Mouse (Mus musculus): ENCODE data around the gene Krt84.
"Not testable (repeated sequence)": the region's sequence is repeated elsewhere in the genome, so short reads cannot be mapped to it uniquely, and the experiment has no call there.

Krt84 gene

GRCm38 (mm10) chr15:101532720-101533119 is at the start of gene Krt84:
Gene Krt84 (minus strand): TSS chr15:101532820.
- DNase-seq (ENCODE audit: low spot score in 2 of 2), result no peak

GRCm38 (mm10) chr15:101581701-101582100 is 49.1 kb upstream of the Krt84 start:
- DNase-seq (ENCODE audit: low spot score in 2 of 2), result no peak

- no peak for DNase-seq (ENCODE audit: low spot score in 2 of 2)
Measured at GRCm38 (mm10) chr15:101575506-101575905, 42.9 kb upstream of the Krt84 start.

GRCm38 (mm10) chr15:101573796-101574345 is 41.3 kb upstream of the Krt84 start, which contains the start of gene Krt75:
Gene Krt75 (minus strand): TSS chr15:101573904.
- DNase-seq (ENCODE audit: low spot score in 2 of 2), result no peak

- DNase-seq (ENCODE audit: low spot score in 2 of 2), result no peak
Measured at GRCm38 (mm10) chr15:101567780-101568179, 35.2 kb upstream of the Krt84 start.

GRCm38 (mm10) chr15:101562850-101563249 is 30.2 kb upstream of the Krt84 start, which contains the start of gene Krt90:
Gene Krt90 (minus strand): TSS chr15:101562950.
- DNase-seq (ENCODE audit: low spot score in 2 of 2), result no peak

GRCm38 (mm10) chr15:101558034-101558646 is 25.5 kb upstream of the Krt84 start:
- DNase-seq (ENCODE audit: low spot score in 2 of 2), result no peak

GRCm38 (mm10) chr15:101553169-101553568 is 20.5 kb upstream of the Krt84 start:
- peak in 1 of 2 experiments; percentile 36 for DNase-seq (ENCODE audit: low spot score in 2 of 2)

GRCm38 (mm10) chr15:101552188-101552587 is 19.6 kb upstream of the Krt84 start:
- no peak for DNase-seq (ENCODE audit: low spot score in 2 of 2)

- DNase-seq (ENCODE audit: low spot score in 2 of 2), result no peak
Measured at GRCm38 (mm10) chr15:101550567-101550966, 17.9 kb upstream of the Krt84 start, which contains the start of gene Krt82. Gene Krt82 (minus strand): TSS chr15:101550667.

- no peak for DNase-seq (ENCODE audit: low spot score in 2 of 2)
Measured at GRCm38 (mm10) chr15:101544478-101544877, 11.9 kb upstream of the Krt84 start.

- no peak for DNase-seq (ENCODE audit: low spot score in 2 of 2)
Measured at GRCm38 (mm10) chr15:101542543-101542942, 9.9 kb upstream of the Krt84 start.

GRCm38 (mm10) chr15:101538580-101538900 is 5.9 kb upstream of the Krt84 start:
- DNase-seq (ENCODE audit: low spot score in 2 of 2), result no peak

GRCm38 (mm10) chr15:101537864-101538579 is 5.4 kb upstream of the Krt84 start:
- no peak for DNase-seq (ENCODE audit: low spot score in 2 of 2)

- DNase-seq (ENCODE audit: low spot score in 2 of 2), result no peak
Measured at GRCm38 (mm10) chr15:101536054-101536850, 3.6 kb upstream of the Krt84 start.

GRCm38 (mm10) chr15:101522556-101523232 is 9.9 kb downstream of the Krt84 start:
- no peak for DNase-seq (ENCODE audit: low spot score in 2 of 2)

- DNase-seq (ENCODE audit: low spot score in 2 of 2), result peak in 1 of 2 experiments; percentile 61
Measured at GRCm38 (mm10) chr15:101519792-101520191, 12.8 kb downstream of the Krt84 start.

GRCm38 (mm10) chr15:101517161-101517560 is 15.5 kb downstream of the Krt84 start, which contains the start of gene Gm49425:
Gene Gm49425 (minus strand): TSS chr15:101517261.
- DNase-seq (ENCODE audit: low spot score in 2 of 2), result not testable (repeated sequence)

GRCm38 (mm10) chr15:101508247-101508646 is 24.4 kb downstream of the Krt84 start:
- DNase-seq (ENCODE audit: low spot score in 2 of 2), result no peak

GRCm38 (mm10) chr15:101506896-101507758 is 25.5 kb downstream of the Krt84 start:
- no peak for DNase-seq (ENCODE audit: low spot score in 2 of 2)

All from spleen, postnatal 10 days (tissue).